Mouse (Mus musculus) liver, adult 10 weeks (tissue): ENCODE measurements around the gene Pkp2. TPM values are rescaled to one million over a fixed set of nuclear protein-coding genes. Genes with fewer than 3 reads are reported as not detected.

Source experiments
- polyA plus RNA-seq: library from polyadenylated mRNA; stranded (reverse); fragments of 350-450 nt; fragmentation: Illumina TruSeq; extraction: RNeasy Lipid Tissue Mini Kit (QIAGEN cat#74804); gene quantifications from one replicate; pipeline ENCODE4 v1.2.3, GENCODE M21; 2014; ENCODE audit warnings: low read depth, low replicate concordance

Pkp2 gene
- polyA plus RNA-seq = 31.9 TPM

GRCm38 (mm10) chr16:16213079-16213760 lies at the start of gene Pkp2:
Pkp2 (plus strand) TSS chr16:16213318.

DNA sequence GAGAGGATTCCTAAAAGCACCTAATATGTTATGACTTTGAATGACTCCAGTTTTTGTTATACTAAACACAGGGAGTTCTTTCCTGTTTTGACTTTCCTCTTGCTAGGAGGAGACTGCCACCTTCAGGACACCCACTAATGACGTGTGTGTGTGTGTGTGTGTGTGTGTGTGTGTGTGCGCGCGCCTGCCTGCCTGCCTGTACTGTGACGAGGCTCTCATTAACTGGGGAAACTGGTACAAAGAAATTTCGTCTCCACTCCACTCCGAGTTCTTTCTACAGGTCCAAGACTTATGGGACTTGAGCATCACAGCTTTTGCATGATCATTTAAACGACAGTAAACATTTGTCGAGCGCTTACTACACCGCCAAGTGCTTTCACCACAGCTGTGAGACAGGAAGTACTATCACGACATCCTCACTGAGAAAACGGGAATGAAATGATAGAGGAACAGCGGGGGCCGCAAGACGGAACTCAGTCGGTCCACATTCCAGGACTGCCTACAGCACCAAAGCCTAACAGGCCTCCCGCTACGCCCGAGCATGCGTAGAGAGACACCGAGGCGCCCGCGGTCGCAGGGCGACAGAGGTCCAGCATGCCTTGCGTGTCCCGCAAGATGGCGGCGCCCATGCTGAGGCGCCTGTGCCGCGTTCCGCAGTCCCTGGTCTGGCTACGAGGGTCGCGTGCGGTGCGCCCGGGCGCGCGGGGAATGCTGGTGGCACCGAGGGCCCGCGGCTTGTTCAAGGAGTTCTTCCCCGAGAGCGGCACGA lies 89.4 kb downstream of the Pkp2 start, which contains the start of gene Yars2:
Yars2 (plus strand) TSS at position 597 of the 769 bp plus-strand sequence.

Other genes with a start within 250 kb of the Pkp2 start
- 31.1 TPM for gene Yars2, start 89.6 kb downstream of the Pkp2 start, polyA plus RNA-seq
- 79.5 TPM for gene Dnm1l, start 145.6 kb downstream of the Pkp2 start, polyA plus RNA-seq